24 mouse cellular contexts compared by ENCODE assay signal in the genomic region with DNA sequence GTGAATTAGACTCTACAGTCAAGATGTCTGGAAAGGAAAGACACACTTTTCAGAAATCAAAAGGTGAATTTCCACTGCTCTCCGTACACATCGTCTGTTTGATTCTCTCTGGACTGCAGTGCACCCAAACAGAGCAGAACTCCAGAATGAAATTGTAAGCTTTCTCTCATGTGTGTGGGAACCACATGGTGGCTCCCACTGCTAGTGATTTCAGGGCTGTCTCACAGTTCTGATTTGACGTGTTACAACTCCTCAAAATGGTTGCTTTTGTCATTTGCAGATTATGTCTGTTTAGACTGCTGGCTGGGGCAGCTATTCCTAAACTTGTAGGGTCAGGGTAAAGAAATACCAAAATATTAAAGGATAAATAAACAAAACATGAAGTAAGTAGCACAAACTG.
DNase-seq lines count a peak whose midpoint lies in the region; ATAC-seq and TF ChIP-seq lines count a peak whose summit lies in the region.
"Had no signal": no experiment of that assay in that cellular context is flagged by ENCODE, and none has a peak within 500 bp of the region (broad histone marks: within the 10 kb centered on the region; RNA-seq: fewer than 3 reads in every experiment).

No protein-coding gene starts in this region.

- H3K4me1 ChIP-seq in forebrain, embryonic 15.5 days: peaks cover 2% of the 10 kb centered on the region; the same call in 1 of the 2 replicates
- H3K4me1 ChIP-seq in forebrain, embryonic 10.5 days: no peaks in the 10 kb centered on the region
- no peaks in the 10 kb centered on the region for H3K4me1 ChIP-seq in midbrain, postnatal 0 days (ENCODE audit: insufficient read depth, low read length)
- no peaks in the 10 kb centered on the region for H3K4me1 ChIP-seq in midbrain, embryonic 16.5 days (ENCODE audit: control insufficient read depth, insufficient read depth, low read length)
- H3K4me1 ChIP-seq: heart, embryonic 13.5 days; hindbrain, embryonic 15.5 days; neural tube, embryonic 13.5 days had no signal

- ATAC-seq in forebrain, embryonic 15.5 days (replicated peaks): 0 out of 2 replicates have a peak, but pooled peaks have one; percentile 74
- no peak for ATAC-seq in midbrain, postnatal 0 days (ENCODE audit: low FRiP score)
- no peak for ATAC-seq in midbrain, embryonic 16.5 days
- ATAC-seq: Patski had no signal

- no peak overlapping the region for H3K4me3 ChIP-seq in forebrain, embryonic 15.5 days
- no peak overlapping the region for H3K4me3 ChIP-seq in forebrain, embryonic 10.5 days
- H3K4me3 ChIP-seq in midbrain, postnatal 0 days (ENCODE audit: low read depth, low read length): no peak overlapping the region
- no peak overlapping the region for H3K4me3 ChIP-seq in midbrain, embryonic 16.5 days (ENCODE audit: low read depth, low read length)
- H3K4me3 ChIP-seq: erythroblast, embryonic 14.5 days; gastrocnemius, adult 2 months; heart, adult 2 months; heart, embryonic 13.5 days; hindbrain, embryonic 15.5 days; neural tube, embryonic 13.5 days had no signal

- H3K9ac ChIP-seq in forebrain, embryonic 15.5 days (replicated peaks): no peak overlapping the region
- H3K9ac ChIP-seq in midbrain, postnatal 0 days (replicated peaks; ENCODE audit: low read length, poor library complexity, severe bottlenecking): no peak overlapping the region
- no peak overlapping the region for H3K9ac ChIP-seq in midbrain, embryonic 16.5 days (ENCODE audit: low read depth, low read length)
- H3K9ac ChIP-seq: heart, embryonic 13.5 days; hindbrain, embryonic 15.5 days; liver, embryonic 14.5 days; neural tube, embryonic 13.5 days had no signal

- peak overlapping the region; percentile 20; the same call in 1 of the 2 replicates for H3K27ac ChIP-seq in forebrain, embryonic 15.5 days (replicated peaks)
- no peak overlapping the region for H3K27ac ChIP-seq in forebrain, embryonic 10.5 days
- H3K27ac ChIP-seq in midbrain, postnatal 0 days (ENCODE audit: low read depth, low read length): no peak overlapping the region
- H3K27ac ChIP-seq in midbrain, embryonic 16.5 days (ENCODE audit: low read length): no peak overlapping the region
- H3K27ac ChIP-seq: gastrocnemius, adult 2 months; heart, adult 2 months; heart, embryonic 13.5 days; hindbrain, embryonic 15.5 days; liver, embryonic 14.5 days; neural tube, embryonic 13.5 days had no signal

- H3K27me3 ChIP-seq in forebrain, embryonic 15.5 days: no peaks in the 10 kb centered on the region
- no peaks in the 10 kb centered on the region for H3K27me3 ChIP-seq in forebrain, embryonic 10.5 days (ENCODE audit: poor library complexity, severe bottlenecking)
- H3K27me3 ChIP-seq in midbrain, postnatal 0 days (ENCODE audit: insufficient read depth, low read length): no peaks in the 10 kb centered on the region
- no peaks in the 10 kb centered on the region for H3K27me3 ChIP-seq in midbrain, embryonic 16.5 days (ENCODE audit: control insufficient read depth, insufficient read depth, low read depth, low read length)
- H3K27me3 ChIP-seq: heart, embryonic 13.5 days; hindbrain, embryonic 15.5 days; neural tube, embryonic 13.5 days had no signal

- no peaks in the 10 kb centered on the region for H3K36me3 ChIP-seq in forebrain, embryonic 15.5 days
- H3K36me3 ChIP-seq in forebrain, embryonic 10.5 days (replicated peaks): no peaks in the 10 kb centered on the region
- no peaks in the 10 kb centered on the region for H3K36me3 ChIP-seq in midbrain, postnatal 0 days (ENCODE audit: insufficient read depth, low read length)
- no peaks in the 10 kb centered on the region for H3K36me3 ChIP-seq in midbrain, embryonic 16.5 days (ENCODE audit: control insufficient read depth, insufficient read depth, low read length)
- H3K36me3 ChIP-seq: heart, embryonic 13.5 days; hindbrain, embryonic 15.5 days; neural tube, embryonic 13.5 days had no signal

- no peaks in the 10 kb centered on the region for H3K9me3 ChIP-seq in forebrain, embryonic 15.5 days
- no peaks in the 10 kb centered on the region for H3K9me3 ChIP-seq in forebrain, embryonic 10.5 days
- no peaks in the 10 kb centered on the region for H3K9me3 ChIP-seq in midbrain, postnatal 0 days (ENCODE audit: low read length)
- H3K9me3 ChIP-seq in midbrain, embryonic 16.5 days (replicated peaks; ENCODE audit: control insufficient read depth, low read length, poor library complexity, severe bottlenecking): no peaks in the 10 kb centered on the region
- H3K9me3 ChIP-seq: heart, embryonic 13.5 days; hindbrain, embryonic 15.5 days; neural tube, embryonic 13.5 days had no signal

- WGBS in forebrain, embryonic 15.5 days: 55% methylated on average over 3 of the region's 3 CpGs
- 81% methylated on average over 3 of the region's 3 CpGs for WGBS in forebrain, embryonic 10.5 days
- 46% methylated on average over 3 of the region's 3 CpGs for WGBS in midbrain, postnatal 0 days
- 50% methylated on average over 3 of the region's 3 CpGs for WGBS in midbrain, embryonic 16.5 days

- no peak overlapping the region for H3K4me2 ChIP-seq in forebrain, embryonic 15.5 days (replicated peaks)
- H3K4me2 ChIP-seq in midbrain, postnatal 0 days (ENCODE audit: low read depth, low read length, poor library complexity, severe bottlenecking): no peak overlapping the region
- H3K4me2 ChIP-seq in midbrain, embryonic 16.5 days (ENCODE audit: low read length): no peak overlapping the region
- H3K4me2 ChIP-seq: heart, embryonic 13.5 days; hindbrain, embryonic 15.5 days; neural tube, embryonic 13.5 days had no signal

- TF ChIP-seq CTCF in midbrain, postnatal 0 days (IDR thresholded peaks at IDR 0.05): peak; percentile 56; the same call in 1 of the 2 replicates

- no peak for DNase-seq in forebrain, embryonic 10.5 days (ENCODE audit: extremely low spot score, low spot score)
- DNase-seq in layer of hippocampus, postnatal 14 days (ENCODE audit: low spot score in 2 of 2): peak; percentile 8 to 39
- DNase-seq in layer of hippocampus, adult 11-12 months (ENCODE audit: low spot score): no peak
- DNase-seq in midbrain, postnatal 0 days (ENCODE audit: low spot score): no peak
- no peak for DNase-seq in ovary, postnatal 14 days (ENCODE audit: low spot score)
- DNase-seq: adrenal gland, postnatal 10 days; cerebellum, adult 11-12 months; cerebellum, adult 9-11 months; gastrocnemius, adult 2 months; gastrocnemius, postnatal 36 days; heart, adult 2 months; heart, postnatal 10 days; kidney, adult 18-20 months; kidney, postnatal 36 days; liver; lung, adult 2 months had no signal

Comparison
In these comparisons a context has a peak if more than half of its experiments do, and no peak if none do; other contexts are left out.
1. DNase-seq: peak in layer of hippocampus, postnatal 14 days (2 of 2); none in forebrain, embryonic 10.5 days (single experiment), layer of hippocampus, adult 11-12 months (single experiment), midbrain, postnatal 0 days (single experiment) and ovary, postnatal 14 days (single experiment).